Mouse (Mus musculus): Measurements from ENCODE around the gene Gm11549.

The Gm11549 gene

DNA sequence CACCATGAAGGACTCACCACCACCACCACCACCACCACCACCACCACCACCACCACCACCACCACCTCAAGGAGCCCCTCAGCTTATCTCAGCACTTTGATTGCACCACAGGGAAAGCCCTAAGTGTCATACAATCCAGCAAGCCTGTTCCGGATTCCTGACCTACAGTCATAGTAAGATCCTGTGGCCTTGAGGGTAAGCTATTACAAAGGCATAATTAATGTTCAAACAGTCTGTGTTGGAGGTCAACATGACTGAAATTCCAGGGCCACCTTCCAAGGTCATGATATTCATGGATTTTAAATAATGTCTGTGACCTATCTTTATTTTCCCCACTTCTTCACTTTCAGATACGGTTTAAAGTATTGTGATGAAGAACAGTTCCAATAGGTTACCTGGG lies 41.1 kb downstream of the Gm11549 start:
- in situ Hi-C loops (cut with MboI): no loop called here

GRCm38 (mm10) chr3:36478776-36479175 lies 42.8 kb downstream of the Gm11549 start:
- in situ Hi-C loops (cut with MboI): no loop called here

- in situ Hi-C loops (cut with MboI): no loop called here
Measured at GRCm38 (mm10) chr3:36476261-36477155, 45.1 kb downstream of the Gm11549 start.

GRCm38 (mm10) chr3:36475532-36476087 lies 46.0 kb downstream of the Gm11549 start, which contains the start of the genes Anxa5 and 1810062G17Rik:
Anxa5 (minus strand) TSS chr3:36475894.
1810062G17Rik (plus strand) TSS chr3:36475937.
- in situ Hi-C loops (cut with MboI): no loop called here

GRCm38 (mm10) chr3:36474938-36475483 lies 46.6 kb downstream of the Gm11549 start:
- in situ Hi-C loops (cut with MboI): no loop called here

DNA sequence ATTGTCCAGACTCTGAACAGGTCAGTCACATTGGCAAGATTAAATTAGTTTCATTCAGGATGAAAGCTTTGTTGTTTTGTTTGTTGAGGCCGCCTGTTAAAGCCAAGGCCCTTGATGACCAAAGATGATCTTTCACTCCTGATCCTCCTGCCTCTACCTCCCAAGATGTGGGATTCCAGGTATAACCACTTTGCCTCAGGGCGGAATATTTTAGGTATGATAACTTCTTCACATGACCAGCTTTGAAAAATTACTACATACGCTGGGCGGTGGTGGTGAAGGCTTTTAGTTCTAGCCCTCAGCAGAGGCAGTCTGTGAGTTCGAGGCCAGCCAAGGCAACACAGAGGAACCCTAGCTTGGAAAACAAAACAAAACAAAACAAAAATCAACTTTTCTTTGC lies 47.2 kb downstream of the Gm11549 start:
- in situ Hi-C loops (cut with MboI): no loop called here

DNA sequence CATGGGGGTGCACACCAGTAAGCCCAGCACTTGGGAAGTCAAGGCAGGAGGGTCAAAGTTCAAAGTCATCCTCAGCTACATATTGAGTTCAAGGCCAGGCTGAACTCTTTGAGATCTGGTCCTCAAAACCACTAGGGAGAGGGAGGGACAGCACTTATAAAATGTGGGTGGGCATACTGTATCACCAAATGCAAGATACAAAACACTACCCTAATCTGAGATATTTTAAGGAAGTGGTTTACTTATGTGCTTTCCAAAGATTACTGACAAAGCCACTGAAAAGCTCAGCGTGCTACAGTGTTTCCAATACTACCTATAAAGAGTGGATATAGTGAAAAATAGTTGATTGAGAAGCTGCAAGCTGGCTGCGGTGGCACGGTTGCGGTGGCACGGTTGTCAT lies 48.4 kb downstream of the Gm11549 start:
- in situ Hi-C loops (cut with MboI): no loop called here

DNA sequence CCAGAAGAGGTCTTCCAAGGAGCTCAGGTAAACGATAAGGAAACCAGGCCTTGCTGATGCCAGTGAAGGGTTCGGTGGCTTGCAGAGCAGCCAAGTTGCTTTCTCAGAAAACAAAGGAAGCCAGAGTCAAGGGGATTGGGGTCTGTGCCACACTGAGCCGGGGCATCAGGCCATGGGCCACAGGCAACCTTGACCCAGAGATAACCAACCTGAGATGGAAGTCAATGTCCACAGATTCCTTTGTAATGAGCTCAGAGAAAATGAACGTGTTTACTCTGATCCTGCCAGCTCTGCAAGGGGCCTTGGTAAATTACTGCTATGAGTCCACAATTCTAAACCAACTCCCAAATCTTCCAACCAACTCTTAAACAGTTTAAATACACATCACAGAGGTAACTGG lies 49.8 kb downstream of the Gm11549 start:
- in situ Hi-C loops (cut with MboI): no loop called here

DNA sequence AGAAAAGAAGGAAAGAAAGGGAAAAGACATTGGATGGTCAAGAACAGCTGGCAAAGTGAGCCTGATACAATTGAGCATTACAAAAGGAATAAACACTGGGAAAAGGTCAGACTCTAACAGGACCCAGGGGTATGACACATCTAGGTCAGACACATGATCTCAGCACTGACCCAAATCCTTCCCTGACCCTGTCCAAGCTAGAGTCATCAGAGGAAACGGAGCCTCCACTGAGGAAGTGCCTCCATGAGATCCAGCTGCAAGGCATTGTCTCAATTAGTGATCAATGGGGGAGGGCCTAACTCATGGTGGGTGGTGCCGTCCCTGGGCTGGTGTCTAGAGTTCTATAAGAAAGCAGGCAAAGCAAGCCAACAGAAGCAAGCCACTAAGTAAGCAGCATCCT lies 52.7 kb downstream of the Gm11549 start:
- in situ Hi-C loops (cut with MboI): no loop called here

- in situ Hi-C loops (cut with MboI): no loop called here
Measured at GRCm38 (mm10) chr3:36467632-36468031, 54.0 kb downstream of the Gm11549 start.

GRCm38 (mm10) chr3:36465538-36465937 lies 56.1 kb downstream of the Gm11549 start:
- in situ Hi-C loops (cut with MboI): no loop called here
